Mouse (Mus musculus) heart, postnatal 10 days (tissue): Measurements from ENCODE around the gene Neb. TPM values are rescaled to one million over a fixed set of nuclear protein-coding genes. Genes with fewer than 3 reads are reported as not detected.
A peak's percentile ranks its signal among the peaks of the same experiment; 100 is the strongest.

Experiments
- DNase-seq, 2 experiments: peaks; one replicate each; pipeline ENCODE4 v3.0.0; 2021
- intact Hi-C: fragments of 180-260 bp; cut with DNase I; formaldehyde crosslinking; loops from one replicate; pipeline ENCODE4 v1.15.1; 2025
- total RNA-seq, 2 experiments: library from RNA; stranded (reverse); gene quantifications; 2 replicates each; pipeline ENCODE4 v1.2.3; 2021

The Neb gene
- total RNA-seq, 2 experiments from 2014 or later = 2.1 to 5.1 TPM

GRCm38 (mm10) chr2:52378848-52379261, 581 bp upstream of the Neb start:
- intact Hi-C loops = no loop called here
- DNase-seq = no peak

GRCm38 (mm10) chr2:52377706-52378447, 397 bp downstream of the Neb start:
- DNase-seq = no peak
- intact Hi-C loops = no loop called here

GRCm38 (mm10) chr2:52374706-52375105, 3.6 kb downstream of the Neb start:
- intact Hi-C loops = no loop called here

GRCm38 (mm10) chr2:52372480-52372879, 5.8 kb downstream of the Neb start:
- intact Hi-C loops = no loop called here

More at GRCm38 (mm10) chr2:52374706-52375105, 3.6 kb downstream of the Neb start:
- no peak for DNase-seq

GRCm38 (mm10) chr2:52372080-52372479, 6.2 kb downstream of the Neb start:
- DNase-seq = no peak
- intact Hi-C loops = no loop called here

More at GRCm38 (mm10) chr2:52372480-52372879, 5.8 kb downstream of the Neb start:
- DNase-seq = no peak

- peak; percentile 66 to 75 for DNase-seq
- intact Hi-C loops = no loop called here
These were observed 7.2 kb downstream of the Neb start for GRCm38 (mm10) chr2:52371066-52371465.

GRCm38 (mm10) chr2:52369622-52370021, 8.7 kb downstream of the Neb start:
- intact Hi-C loops = no loop called here
- no peak for DNase-seq

GRCm38 (mm10) chr2:52367665-52368064, 10.6 kb downstream of the Neb start:
- intact Hi-C loops = no loop called here
- DNase-seq = no peak

- no peak for DNase-seq
- intact Hi-C loops = no loop called here
These were observed 11.0 kb downstream of the Neb start for GRCm38 (mm10) chr2:52367248-52367647.

- intact Hi-C loops = no loop called here
These were observed 17.2 kb downstream of the Neb start for GRCm38 (mm10) chr2:52361086-52361485.

GRCm38 (mm10) chr2:52359722-52360121, 18.6 kb downstream of the Neb start:
- no peak for DNase-seq
- intact Hi-C loops = no loop called here

More at GRCm38 (mm10) chr2:52361086-52361485, 17.2 kb downstream of the Neb start:
- no peak for DNase-seq

GRCm38 (mm10) chr2:52358156-52358555, 20.1 kb downstream of the Neb start:
- intact Hi-C loops = no loop called here
- DNase-seq = peak in 1 of 2 experiments; percentile 29

GRCm38 (mm10) chr2:52351029-52351428, 27.2 kb downstream of the Neb start:
- no peak for DNase-seq
- intact Hi-C loops = no loop called here

GRCm38 (mm10) chr2:52340990-52341389, 37.3 kb downstream of the Neb start:
- no peak for DNase-seq
- intact Hi-C loops = no loop called here

- intact Hi-C loops = no loop called here
- DNase-seq = no peak
These were observed 42.7 kb downstream of the Neb start for GRCm38 (mm10) chr2:52335556-52335955.

GRCm38 (mm10) chr2:52335087-52335486, 43.2 kb downstream of the Neb start:
- intact Hi-C loops = no loop called here

GRCm38 (mm10) chr2:52333535-52333934, 44.7 kb downstream of the Neb start:
- intact Hi-C loops = no loop called here
- DNase-seq = no peak

More at GRCm38 (mm10) chr2:52335087-52335486, 43.2 kb downstream of the Neb start:
- no peak for DNase-seq

- intact Hi-C loops = no loop called here
These were observed 46.5 kb downstream of the Neb start for GRCm38 (mm10) chr2:52331761-52332160.

GRCm38 (mm10) chr2:52327244-52327815, 50.9 kb downstream of the Neb start:
- intact Hi-C loops = no loop called here
- no peak for DNase-seq

More at GRCm38 (mm10) chr2:52331761-52332160, 46.5 kb downstream of the Neb start:
- no peak for DNase-seq

- no peak for DNase-seq
- intact Hi-C loops = no loop called here
These were observed 56.4 kb downstream of the Neb start for GRCm38 (mm10) chr2:52321866-52322265.

- no peak for DNase-seq
- intact Hi-C loops = no loop called here
These were observed 58.1 kb downstream of the Neb start for GRCm38 (mm10) chr2:52320175-52320574.

- intact Hi-C loops = no loop called here
- peak; percentile 33 to 39 for DNase-seq
These were observed 59.2 kb downstream of the Neb start for GRCm38 (mm10) chr2:52319020-52319567.
